Mouse (Mus musculus): Measurements from ENCODE around the gene Ak6.
A peak's percentile ranks its signal among the peaks of the same experiment; 100 is the strongest.

The Ak6 gene

GRCm38 (mm10) chr13:100650550-100651438 is at the start of gene Ak6, which contains the start of gene Rad17:
TSS of gene Ak6 (plus strand) at chr13:100650979.
TSS of gene Rad17 (minus strand) at chr13:100651051.
- peak; percentile 96 for DNase-seq (ENCODE audit: low read depth)

- no peak for DNase-seq (ENCODE audit: low read depth)
Observed at GRCm38 (mm10) chr13:100601034-100601433, 49.7 kb upstream of the Ak6 start.

- peak; percentile 39 for DNase-seq (ENCODE audit: low read depth)
Observed at GRCm38 (mm10) chr13:100602239-100602902, 48.4 kb upstream of the Ak6 start.

GRCm38 (mm10) chr13:100603031-100603737 is 47.6 kb upstream of the Ak6 start:
- DNase-seq (ENCODE audit: low read depth): no peak

GRCm38 (mm10) chr13:100603738-100604095 is 47.1 kb upstream of the Ak6 start:
- no peak for DNase-seq (ENCODE audit: low read depth)

GRCm38 (mm10) chr13:100605845-100606244 is 44.9 kb upstream of the Ak6 start:
- no peak for DNase-seq (ENCODE audit: low read depth)

- peak; percentile 18 for DNase-seq (ENCODE audit: low read depth)
Observed at GRCm38 (mm10) chr13:100607756-100608155, 43.0 kb upstream of the Ak6 start.

GRCm38 (mm10) chr13:100611266-100611665 is 39.5 kb upstream of the Ak6 start:
- no peak for DNase-seq (ENCODE audit: low read depth)

- no peak for DNase-seq (ENCODE audit: low read depth)
Observed at GRCm38 (mm10) chr13:100612251-100612650, 38.5 kb upstream of the Ak6 start.

- DNase-seq (ENCODE audit: low read depth): peak; percentile 39
Observed at GRCm38 (mm10) chr13:100612903-100613302, 37.9 kb upstream of the Ak6 start.

GRCm38 (mm10) chr13:100616181-100617087 is 34.3 kb upstream of the Ak6 start, which contains the start of gene Marveld2:
TSS of gene Marveld2 (minus strand) at chr13:100616971.
- DNase-seq (ENCODE audit: low read depth): peak; percentile 35

- DNase-seq (ENCODE audit: low read depth): no peak
Observed at GRCm38 (mm10) chr13:100617583-100617982, 33.2 kb upstream of the Ak6 start.

GRCm38 (mm10) chr13:100622241-100622640 is 28.5 kb upstream of the Ak6 start:
- no peak for DNase-seq (ENCODE audit: low read depth)

GRCm38 (mm10) chr13:100634106-100634691 is 16.6 kb upstream of the Ak6 start:
- peak; percentile 79 for DNase-seq (ENCODE audit: low read depth)

- DNase-seq (ENCODE audit: low read depth): no peak
Observed at GRCm38 (mm10) chr13:100642471-100643209, 8.1 kb upstream of the Ak6 start.

- DNase-seq (ENCODE audit: low read depth): peak; percentile 55
Observed at GRCm38 (mm10) chr13:100648223-100648622, 2.6 kb upstream of the Ak6 start.

- peak; percentile 26 for DNase-seq (ENCODE audit: low read depth)
Observed at GRCm38 (mm10) chr13:100651439-100652186, 834 bp downstream of the Ak6 start, which contains the start of gene Taf9. TSS of gene Taf9 (plus strand) at chr13:100651579.

- no peak for DNase-seq (ENCODE audit: low read depth)
Observed at GRCm38 (mm10) chr13:100658091-100658490, 7.3 kb downstream of the Ak6 start.

GRCm38 (mm10) chr13:100659864-100660456 is 9.2 kb downstream of the Ak6 start:
- peak; percentile 80 for DNase-seq (ENCODE audit: low read depth)
